Mouse (Mus musculus): Measurements from ENCODE around the gene Dnah14.

Dnah14 gene

DNA sequence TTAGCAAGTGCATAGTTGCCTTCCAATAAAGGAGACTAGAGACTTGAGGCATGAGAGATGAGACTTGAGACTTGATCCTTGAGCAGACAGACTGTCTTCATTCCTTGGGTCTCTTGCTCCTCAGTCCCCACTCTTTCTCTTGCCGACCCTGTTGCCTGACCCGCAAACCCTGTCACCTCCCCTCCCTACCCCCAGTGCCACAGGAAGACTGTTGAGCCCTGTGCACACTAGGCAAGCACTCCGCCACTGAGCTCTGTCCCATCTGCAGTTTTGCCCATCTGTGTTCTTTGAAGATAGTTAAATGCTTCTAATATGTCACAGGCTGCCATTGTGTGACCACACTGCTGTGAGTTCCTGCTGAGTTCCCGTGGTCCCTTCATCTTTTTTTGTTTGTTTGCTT lies 23.0 kb downstream of the Dnah14 start:
- no peak for DNase-seq (ENCODE audit: low spot score)

- no peak for DNase-seq (ENCODE audit: low spot score)
Measured at GRCm38 (mm10) chr1:181611118-181611517, 34.8 kb downstream of the Dnah14 start.

- peak; percentile 5 for DNase-seq (ENCODE audit: low spot score)
Measured at GRCm38 (mm10) chr1:181615866-181616491, 39.6 kb downstream of the Dnah14 start.

GRCm38 (mm10) chr1:181617332-181617731 lies 41.0 kb downstream of the Dnah14 start:
- DNase-seq (ENCODE audit: low spot score) = no peak

DNA sequence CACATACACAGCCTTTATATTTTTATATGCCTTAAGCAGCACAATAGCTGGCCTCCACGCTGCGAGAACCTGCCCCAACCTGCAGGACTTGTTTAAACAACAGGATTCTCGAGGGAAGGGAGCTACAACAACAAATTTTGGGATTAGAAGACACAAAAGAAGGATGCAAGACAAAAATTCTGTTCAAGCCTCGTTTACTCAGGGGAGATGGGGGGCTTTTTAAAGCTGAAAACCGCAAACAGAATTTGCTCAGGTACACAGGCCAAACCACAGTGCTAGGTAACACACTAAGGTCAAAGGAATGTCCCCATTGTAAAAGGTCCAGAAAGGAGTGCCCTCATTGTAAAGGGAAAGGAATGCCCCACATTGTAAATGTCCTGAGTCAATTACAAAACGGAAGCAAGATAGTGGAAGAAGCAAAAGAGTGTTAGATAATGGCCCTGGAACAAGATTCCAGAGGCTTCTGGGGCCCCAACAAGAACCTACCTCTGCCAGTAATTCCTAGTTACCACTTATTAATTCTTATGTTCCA lies 46.9 kb downstream of the Dnah14 start:
- no peak for DNase-seq (ENCODE audit: low spot score)

GRCm38 (mm10) chr1:181624876-181625275 lies 48.5 kb downstream of the Dnah14 start:
- DNase-seq (ENCODE audit: low spot score) = no peak

- DNase-seq (ENCODE audit: low spot score) = no peak
Measured at GRCm38 (mm10) chr1:181628276-181628675, 51.9 kb downstream of the Dnah14 start.

DNA sequence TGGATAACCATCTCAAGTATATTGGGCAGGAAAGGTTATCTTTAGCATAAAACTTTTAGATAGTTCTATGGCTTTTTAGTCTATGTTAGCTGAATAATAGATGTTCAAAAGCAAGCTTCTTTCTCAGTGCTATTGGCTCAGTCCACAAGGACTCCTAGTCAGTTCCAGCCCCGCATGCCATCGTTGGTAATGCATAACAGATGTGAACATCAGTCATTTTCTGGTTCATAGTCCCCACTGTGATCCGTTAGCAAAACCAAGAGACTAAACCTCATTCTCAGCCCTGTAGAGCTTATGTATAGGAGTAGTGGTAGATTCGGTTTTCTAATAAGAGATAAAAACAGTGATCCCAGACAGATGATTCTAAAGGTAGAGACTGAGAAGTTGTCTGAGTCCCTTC lies 55.0 kb downstream of the Dnah14 start:
- no peak for DNase-seq (ENCODE audit: low spot score)

- no peak for DNase-seq (ENCODE audit: low spot score)
Measured at GRCm38 (mm10) chr1:181637997-181638713, 61.8 kb downstream of the Dnah14 start.

GRCm38 (mm10) chr1:181640383-181640782 lies 64.0 kb downstream of the Dnah14 start:
- no peak for DNase-seq (ENCODE audit: low spot score)

- DNase-seq (ENCODE audit: low spot score) = no peak
Measured at GRCm38 (mm10) chr1:181647467-181647866, 71.1 kb downstream of the Dnah14 start.

DNA sequence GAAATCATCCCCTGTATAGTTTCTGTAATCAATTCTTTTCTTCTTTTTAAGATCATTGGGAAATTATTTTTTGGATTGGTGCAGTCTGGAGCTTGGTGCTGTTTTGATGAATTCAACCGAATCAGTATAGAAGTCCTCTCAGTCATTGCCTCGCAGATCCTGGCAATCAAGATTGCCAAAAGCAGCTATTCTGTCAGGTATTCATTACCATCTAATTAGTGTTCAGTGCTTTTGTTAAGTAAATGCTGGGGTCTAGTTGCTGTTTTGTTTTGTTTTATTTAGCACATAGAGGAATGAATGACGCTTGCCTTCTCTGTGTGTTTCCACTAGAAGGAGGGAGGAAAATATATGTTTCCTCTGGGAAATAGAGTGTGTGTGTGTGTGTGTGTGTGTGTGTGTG lies 77.1 kb downstream of the Dnah14 start:
- no peak for DNase-seq (ENCODE audit: low spot score)

GRCm38 (mm10) chr1:181656421-181656820 lies 80.1 kb downstream of the Dnah14 start:
- DNase-seq (ENCODE audit: low spot score) = no peak

- no peak for DNase-seq (ENCODE audit: low spot score)
Measured at GRCm38 (mm10) chr1:181666801-181667200, 90.4 kb downstream of the Dnah14 start.

GRCm38 (mm10) chr1:181694729-181695498 lies 118.6 kb downstream of the Dnah14 start:
- no peak for DNase-seq (ENCODE audit: low spot score)

DNA sequence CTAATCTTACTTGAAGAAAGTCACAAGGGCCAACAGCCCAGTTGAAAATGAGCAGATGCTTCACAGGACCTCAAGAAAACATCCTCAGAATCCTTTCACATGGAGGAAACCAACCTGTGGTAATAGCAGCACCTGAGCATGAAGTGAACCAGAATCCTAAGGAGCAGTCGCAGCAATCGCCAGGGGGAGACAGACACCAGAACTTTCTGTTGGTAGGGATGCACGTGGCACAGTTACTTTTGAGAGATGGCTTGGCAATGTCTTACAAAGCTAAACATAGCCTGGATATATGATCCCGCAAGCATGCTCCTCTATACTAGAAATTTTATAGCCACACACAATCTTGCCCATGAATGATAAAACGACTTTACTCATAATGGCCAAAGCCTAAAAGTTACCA lies 152.3 kb downstream of the Dnah14 start:
- no peak for DNase-seq (ENCODE audit: low spot score)

DNA sequence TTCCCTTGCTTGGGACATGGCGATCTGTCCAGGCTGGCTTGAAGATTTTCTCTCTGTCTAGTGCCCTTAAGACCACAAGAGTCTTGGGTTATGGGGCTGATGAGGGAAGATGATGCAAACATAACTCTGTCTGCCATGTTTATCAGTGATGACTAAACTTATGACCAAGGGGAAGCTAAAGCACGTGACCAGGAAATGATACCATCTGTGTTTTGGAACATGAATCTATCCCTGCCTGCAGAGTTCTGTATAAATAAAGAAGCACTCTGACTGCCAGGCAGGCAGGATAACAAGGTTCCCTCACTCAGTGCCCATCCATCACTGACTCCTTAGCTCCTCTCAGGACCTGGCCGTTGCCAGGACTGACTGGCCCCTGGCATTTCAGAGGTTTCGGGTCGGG lies 157.2 kb downstream of the Dnah14 start:
- no peak for DNase-seq (ENCODE audit: low spot score)

GRCm38 (mm10) chr1:181740259-181740658 lies 163.9 kb downstream of the Dnah14 start:
- DNase-seq (ENCODE audit: low spot score) = no peak

DNA sequence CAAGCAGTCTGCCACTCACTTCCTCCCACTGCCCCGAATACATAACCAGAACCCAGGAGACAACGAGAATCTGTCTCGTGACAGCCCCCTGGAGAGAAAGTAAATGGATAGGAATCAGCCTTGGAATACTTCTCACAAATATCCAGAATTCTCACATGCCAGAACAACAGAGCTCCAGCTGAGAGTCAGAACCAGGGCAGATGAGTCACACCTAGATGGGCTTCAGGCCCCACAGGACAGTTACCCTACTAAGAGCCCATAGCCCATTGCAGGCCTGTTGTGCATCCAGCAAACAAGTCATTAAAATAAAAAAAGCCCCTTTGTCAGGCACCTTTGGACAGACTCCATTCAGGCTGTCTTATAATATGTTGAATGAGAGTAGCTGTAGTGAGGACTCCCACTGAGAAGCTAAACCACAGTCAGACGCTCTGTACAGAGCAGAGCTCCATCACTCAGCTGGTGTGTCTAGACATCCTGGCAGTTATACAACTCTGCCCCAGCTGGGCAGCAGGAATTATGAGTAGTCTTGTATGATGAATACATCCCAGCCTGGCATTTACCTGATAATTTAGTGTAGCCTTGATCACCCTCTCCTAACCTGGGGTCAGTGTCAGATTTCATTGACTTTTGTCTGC lies 166.0 kb downstream of the Dnah14 start:
- DNase-seq (ENCODE audit: low spot score) = no peak

- no peak for DNase-seq (ENCODE audit: low spot score)
Measured at GRCm38 (mm10) chr1:181769392-181769791, 193.0 kb downstream of the Dnah14 start.

DNA sequence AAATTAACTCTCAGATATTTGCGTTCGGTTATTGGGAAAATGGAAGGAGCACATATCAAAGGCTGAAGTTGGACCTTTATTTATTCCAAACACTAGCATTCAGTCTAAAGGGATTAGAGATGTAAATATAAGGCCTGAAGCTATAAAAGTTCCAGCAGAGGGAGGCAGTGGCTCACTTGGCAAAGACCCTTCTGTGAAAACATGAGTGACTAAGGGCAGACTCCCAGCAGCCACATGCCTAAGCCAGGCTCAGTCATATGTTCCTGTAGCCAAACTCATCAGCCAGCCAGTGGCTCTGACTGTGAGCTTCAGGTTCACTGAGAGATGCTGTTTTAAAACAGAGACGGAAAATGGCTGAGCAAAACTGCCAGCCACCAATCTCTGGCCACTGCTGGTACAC lies 195.5 kb downstream of the Dnah14 start:
- DNase-seq (ENCODE audit: low spot score) = no peak

DNA sequence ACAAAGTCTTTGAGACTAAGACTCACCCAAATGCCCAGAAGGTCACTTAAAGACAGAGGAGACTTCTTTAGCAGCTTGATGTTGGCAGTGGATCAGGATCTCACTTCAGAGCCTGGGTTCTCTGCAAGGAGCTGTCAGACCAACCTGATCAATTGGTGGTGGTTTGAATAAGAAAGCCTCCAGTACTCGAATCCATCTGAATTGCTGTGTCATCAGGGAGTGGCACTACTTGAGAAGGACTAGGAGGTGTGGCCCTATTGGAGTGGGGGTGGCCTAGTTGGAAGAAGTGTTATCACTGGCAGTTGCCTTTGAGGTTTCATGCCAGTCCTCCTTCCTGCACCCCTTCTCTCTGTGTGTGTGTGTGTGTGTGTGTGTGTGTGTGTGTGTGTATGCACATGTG lies 200.2 kb downstream of the Dnah14 start:
- DNase-seq (ENCODE audit: low spot score) = no peak
